Mouse (Mus musculus) embryonic facial prominence, embryonic 11.5 days (tissue): ENCODE data around the gene Snap47. TPM values are rescaled to one million over a fixed set of nuclear protein-coding genes. Genes with fewer than 3 reads are reported as not detected.
"Not testable (repeated sequence)": the region's sequence is repeated elsewhere in the genome, so short reads cannot be mapped to it uniquely, and the experiment has no call there.

Experiments
- ATAC-seq: fragments of 200-750 bp; cut with Nextera tagmentation; replicated peaks from 2 replicates; pipeline ENCODE4 v1.8.0; 2017; ENCODE audit warnings: low read depth; ENCODE audit not compliant: insufficient number of reproducible peaks, low FRiP score, low TSS enrichment
- DNase-seq: peaks from one replicate; pipeline ENCODE4 v3.0.0-alpha.2; 2015; ENCODE audit warnings: low spot score
- H3K27ac ChIP-seq: fragments of 300-500 bp; sonication (generic); replicated peaks from 2 replicates; pipeline ENCODE4 v1.5.1; 2014; ENCODE audit warnings: mild to moderate bottlenecking, low read depth, low read length, control low read depth
- H3K27me3 ChIP-seq: fragments of 300-500 bp; sonication (generic); 2 replicates; pipeline ENCODE4 v1.6.1; 2014; ENCODE audit warnings: mild to moderate bottlenecking, low read length, moderate library complexity, mixed read lengths; ENCODE audit not compliant: control insufficient read depth, insufficient read depth
- H3K36me3 ChIP-seq: fragments of 300-500 bp; sonication (generic); replicated peaks from 2 replicates; pipeline ENCODE4 v1.6.1; 2014; ENCODE audit warnings: low read depth, mild to moderate bottlenecking, low read length, moderate library complexity, mixed read lengths; ENCODE audit not compliant: control insufficient read depth, insufficient read depth
- H3K4me1 ChIP-seq: fragments of 300-500 bp; sonication (generic); 2 replicates; pipeline ENCODE4 v1.6.1; 2014; ENCODE audit warnings: low read length, mixed read lengths; ENCODE audit not compliant: control insufficient read depth, insufficient read depth
- H3K4me2 ChIP-seq: fragments of 300-500 bp; sonication (generic); 2 replicates; pipeline ENCODE4 v1.6.1; 2014; ENCODE audit warnings: low read depth, mild to moderate bottlenecking, control low read depth, low read length, moderate library complexity
- H3K4me3 ChIP-seq: fragments of 300-500 bp; sonication (generic); 2 replicates; pipeline ENCODE4 v1.5.1; 2014; ENCODE audit warnings: low read depth, low read length, control low read depth
- H3K9ac ChIP-seq: fragments of 300-500 bp; sonication (generic); replicated peaks from 2 replicates; pipeline ENCODE4 v1.6.1; 2014; ENCODE audit warnings: mild to moderate bottlenecking, control low read depth, low read length
- H3K9me3 ChIP-seq: fragments of 300-500 bp; sonication (generic); replicated peaks from 2 replicates; pipeline ENCODE4 v1.6.1; 2016; ENCODE audit warnings: mild to moderate bottlenecking, low read length, inconsistent platforms, mixed read lengths; ENCODE audit not compliant: control insufficient read depth
- WGBS: fragments of 180-500 bp; shearing (Covaris S2); extraction: QIAGEN DNeasy Blood & Tissue Kit; methylation state at CpG from one replicate; pipeline ENCODE4 v1.1.7; 2014; 5-methylcytosine and 5-hydroxymethylcytosine counted together
- polyA plus RNA-seq: library from polyadenylated mRNA; unstranded; fragments of >200 nt; fragmentation: Nextera tagmentation; extraction: Ambion mirVana; gene quantifications from 2 replicates; pipeline ENCODE4 v1.2.1, GENCODE M21; 2014

Gene Snap47
- polyA plus RNA-seq, 1 experiment from 2014 or later, result 177 TPM

GRCm38 (mm10) chr11:59385123-59385522, 65.9 kb downstream of the Snap47 start:
- H3K4me2 ChIP-seq, result no peak overlapping the region; the same call in 1 of the 2 replicates
- 0 out of 2 replicates have a peak overlapping the region, but pooled peaks have one; percentile 2 for H3K9ac ChIP-seq
- 9% methylated on average over 8 of the region's 8 CpGs for WGBS
- no peaks in the 10 kb centered on the region for H3K9me3 ChIP-seq
- no peaks in the 10 kb centered on the region for H3K27me3 ChIP-seq
- no peaks in the 10 kb centered on the region for H3K36me3 ChIP-seq
- ATAC-seq, result 0 out of 2 replicates have a peak, but pooled peaks have one; percentile 46
- H3K27ac ChIP-seq, result peak overlapping the region; percentile 54; the same call in 1 of the 2 replicates
- peak; percentile 53 for DNase-seq
- H3K4me1 ChIP-seq, result peaks cover 18% of the 10 kb centered on the region
- no peak overlapping the region for H3K4me3 ChIP-seq

GRCm38 (mm10) chr11:59384441-59384959, 66.5 kb downstream of the Snap47 start:
- Histone ChIP-seq H3K4me1 (peaks cover 18% of the 10 kb centered on the region), H3K27ac (peak overlapping the region; percentile 52; the same call in 1 of the 2 replicates)
- ATAC-seq, result 0 out of 2 replicates have a peak, but pooled peaks have one; percentile 36

GRCm38 (mm10) chr11:59379547-59379946, 71.4 kb downstream of the Snap47 start:
- H3K4me1 ChIP-seq, result peaks cover 6% of the 10 kb centered on the region
- H3K9ac ChIP-seq, result no peak overlapping the region
- H3K27me3 ChIP-seq, result no peaks in the 10 kb centered on the region
- DNase-seq, result no peak
- H3K4me3 ChIP-seq, result no peak overlapping the region
- no peak overlapping the region for H3K4me2 ChIP-seq
- H3K36me3 ChIP-seq, result no peaks in the 10 kb centered on the region
- H3K9me3 ChIP-seq, result no peaks in the 10 kb centered on the region
- no peak overlapping the region for H3K27ac ChIP-seq
- no peak for ATAC-seq

More at GRCm38 (mm10) chr11:59384441-59384959, 66.5 kb downstream of the Snap47 start:
- 22% methylated on average over 7 of the region's 7 CpGs for WGBS
- Histone ChIP-seq H3K4me3 (no peak overlapping the region), H3K27me3 (no peaks in the 10 kb centered on the region), H3K36me3 (no peaks in the 10 kb centered on the region), H3K9me3 (no peaks in the 10 kb centered on the region), H3K4me2 (no peak overlapping the region), H3K9ac (peak overlapping the region; percentile 13; the same call in 1 of the 2 replicates)
- peak; percentile 58 for DNase-seq

GRCm38 (mm10) chr11:59377999-59378398, 73.0 kb downstream of the Snap47 start:
- Histone ChIP-seq H3K9ac (no peak overlapping the region), H3K9me3 (no peaks in the 10 kb centered on the region), H3K36me3 (no peaks in the 10 kb centered on the region), H3K27me3 (no peaks in the 10 kb centered on the region), H3K4me3 (no peak overlapping the region), H3K4me1 (no peaks in the 10 kb centered on the region), H3K27ac (no peak overlapping the region), H3K4me2 (no peak overlapping the region)
- ATAC-seq (no peak), DNase-seq (no peak)
- 86% methylated on average over 3 of the region's 3 CpGs for WGBS

GRCm38 (mm10) chr11:59375475-59375874, 75.5 kb downstream of the Snap47 start, which contains the start of gene Prss38:
Gene Prss38 (minus strand): TSS chr11:59375657.
- 71% methylated on average over 16 of the region's 16 CpGs for WGBS
- no peak within 1 kb of the TSS for H3K27ac ChIP-seq
- no peak within 1 kb of the TSS for H3K4me2 ChIP-seq
- no peaks in the 10 kb centered on the region for H3K4me1 ChIP-seq
- H3K9me3 ChIP-seq, result no peaks in the 10 kb centered on the region
- no peak for ATAC-seq
- no peaks in the 10 kb centered on the region for H3K27me3 ChIP-seq
- H3K4me3 ChIP-seq, result no peak within 1 kb of the TSS
- no peak for DNase-seq
- H3K36me3 ChIP-seq, result no peaks in the 10 kb centered on the region
- no peak within 1 kb of the TSS for H3K9ac ChIP-seq

GRCm38 (mm10) chr11:59369848-59370247, 81.1 kb downstream of the Snap47 start:
- DNase-seq (no peak), ATAC-seq (no peak)
- H3K36me3 ChIP-seq, result no peaks in the 10 kb centered on the region
- no peak overlapping the region for H3K4me2 ChIP-seq
- no peaks in the 10 kb centered on the region for H3K27me3 ChIP-seq
- 83% methylated on average over 11 of the region's 11 CpGs for WGBS
- no peak overlapping the region for H3K4me3 ChIP-seq
- H3K9ac ChIP-seq, result no peak overlapping the region
- no peak overlapping the region for H3K27ac ChIP-seq
- no peaks in the 10 kb centered on the region for H3K4me1 ChIP-seq
- H3K9me3 ChIP-seq, result no peaks in the 10 kb centered on the region

- H3K9ac ChIP-seq, H3K9me3 ChIP-seq, H3K4me2 ChIP-seq, H3K27me3 ChIP-seq, ATAC-seq, H3K36me3 ChIP-seq, H3K4me1 ChIP-seq, H3K27ac ChIP-seq, DNase-seq, H3K4me3 ChIP-seq: not testable (repeated sequence)
- 77% methylated on average over 4 of the region's 4 CpGs for WGBS
Observed at GRCm38 (mm10) chr11:59367955-59368354, 83.0 kb downstream of the Snap47 start.

GRCm38 (mm10) chr11:59366633-59367032, 84.4 kb downstream of the Snap47 start:
- H3K9ac ChIP-seq, result no peak overlapping the region
- no peak overlapping the region for H3K4me3 ChIP-seq
- H3K27me3 ChIP-seq, result no peaks in the 10 kb centered on the region
- H3K4me2 ChIP-seq, result no peak overlapping the region
- no peaks in the 10 kb centered on the region for H3K9me3 ChIP-seq
- H3K36me3 ChIP-seq, result no peaks in the 10 kb centered on the region
- no peak; the same call in 1 of the 2 replicates for ATAC-seq
- DNase-seq, result peak; percentile 34
- no peak overlapping the region for H3K27ac ChIP-seq
- WGBS, result 36% methylated on average over 3 of the region's 3 CpGs
- no peaks in the 10 kb centered on the region for H3K4me1 ChIP-seq
